Mouse (Mus musculus): ENCODE data around the gene Treh.

Gene Treh

GRCm38 (mm10) chr9:44709600-44709999 is 36.6 kb downstream of the Treh start:
- in situ Hi-C loops (cut with MboI; ENCODE audit: low pct_unique_long_range_greater_than_20kb in 1 of 2, low sequenced_read_pairs in 2 of 2, unreplicated experiment in 1 of 2): no loop called here

GRCm38 (mm10) chr9:44710213-44710612 is 37.2 kb downstream of the Treh start:
- in situ Hi-C loops (cut with MboI; ENCODE audit: low pct_unique_long_range_greater_than_20kb in 1 of 2, low sequenced_read_pairs in 2 of 2, unreplicated experiment in 1 of 2): no loop called here

- in situ Hi-C loops (cut with MboI; ENCODE audit: low pct_unique_long_range_greater_than_20kb in 1 of 2, low sequenced_read_pairs in 2 of 2, unreplicated experiment in 1 of 2): no loop called here
These were observed 38.6 kb downstream of the Treh start for GRCm38 (mm10) chr9:44711602-44712001.

GRCm38 (mm10) chr9:44713080-44713479 is 40.0 kb downstream of the Treh start:
- in situ Hi-C loops (cut with MboI; ENCODE audit: low pct_unique_long_range_greater_than_20kb in 1 of 2, low sequenced_read_pairs in 2 of 2, unreplicated experiment in 1 of 2): no loop called here

GRCm38 (mm10) chr9:44713574-44713973 is 40.5 kb downstream of the Treh start:
- in situ Hi-C loops (cut with MboI; ENCODE audit: low pct_unique_long_range_greater_than_20kb in 1 of 2, low sequenced_read_pairs in 2 of 2, unreplicated experiment in 1 of 2): no loop called here

GRCm38 (mm10) chr9:44715109-44715508 is 42.1 kb downstream of the Treh start:
- in situ Hi-C loops (cut with MboI; ENCODE audit: low pct_unique_long_range_greater_than_20kb in 1 of 2, low sequenced_read_pairs in 2 of 2, unreplicated experiment in 1 of 2): no loop called here

- in situ Hi-C loops (cut with MboI; ENCODE audit: low pct_unique_long_range_greater_than_20kb in 1 of 2, low sequenced_read_pairs in 2 of 2, unreplicated experiment in 1 of 2): no loop called here
These were observed 42.8 kb downstream of the Treh start for GRCm38 (mm10) chr9:44715705-44716362.

GRCm38 (mm10) chr9:44716997-44717821 is 44.2 kb downstream of the Treh start:
- in situ Hi-C loops (cut with MboI; ENCODE audit: low pct_unique_long_range_greater_than_20kb in 1 of 2, low sequenced_read_pairs in 2 of 2, unreplicated experiment in 1 of 2): no loop called here

GRCm38 (mm10) chr9:44717822-44718242 is 44.8 kb downstream of the Treh start:
- in situ Hi-C loops (cut with MboI; ENCODE audit: low pct_unique_long_range_greater_than_20kb in 1 of 2, low sequenced_read_pairs in 2 of 2, unreplicated experiment in 1 of 2): no loop called here

GRCm38 (mm10) chr9:44718937-44719631 is 46.1 kb downstream of the Treh start:
- in situ Hi-C loops (cut with MboI; ENCODE audit: low pct_unique_long_range_greater_than_20kb in 1 of 2, low sequenced_read_pairs in 2 of 2, unreplicated experiment in 1 of 2): no loop called here

- in situ Hi-C loops (cut with MboI; ENCODE audit: low pct_unique_long_range_greater_than_20kb in 1 of 2, low sequenced_read_pairs in 2 of 2, unreplicated experiment in 1 of 2): no loop called here
These were observed 46.8 kb downstream of the Treh start for GRCm38 (mm10) chr9:44719632-44720357.

GRCm38 (mm10) chr9:44720358-44721153 is 47.5 kb downstream of the Treh start:
- in situ Hi-C loops (cut with MboI; ENCODE audit: low pct_unique_long_range_greater_than_20kb in 1 of 2, low sequenced_read_pairs in 2 of 2, unreplicated experiment in 1 of 2): no loop called here

- in situ Hi-C loops (cut with MboI; ENCODE audit: low pct_unique_long_range_greater_than_20kb in 1 of 2, low sequenced_read_pairs in 2 of 2, unreplicated experiment in 1 of 2): no loop called here
These were observed 48.3 kb downstream of the Treh start for GRCm38 (mm10) chr9:44721154-44721876.

- in situ Hi-C loops (cut with MboI; ENCODE audit: low pct_unique_long_range_greater_than_20kb in 1 of 2, low sequenced_read_pairs in 2 of 2, unreplicated experiment in 1 of 2): no loop called here
These were observed 48.8 kb downstream of the Treh start for GRCm38 (mm10) chr9:44721877-44722186.

- in situ Hi-C loops (cut with MboI; ENCODE audit: low pct_unique_long_range_greater_than_20kb in 1 of 2, low sequenced_read_pairs in 2 of 2, unreplicated experiment in 1 of 2): no loop called here
These were observed 49.5 kb downstream of the Treh start for GRCm38 (mm10) chr9:44722575-44722974.

- in situ Hi-C loops (cut with MboI; ENCODE audit: low pct_unique_long_range_greater_than_20kb in 1 of 2, low sequenced_read_pairs in 2 of 2, unreplicated experiment in 1 of 2): no loop called here
These were observed 50.0 kb downstream of the Treh start for GRCm38 (mm10) chr9:44723008-44723407.

GRCm38 (mm10) chr9:44723521-44724041 is 50.5 kb downstream of the Treh start:
- in situ Hi-C loops (cut with MboI; ENCODE audit: low pct_unique_long_range_greater_than_20kb in 1 of 2, low sequenced_read_pairs in 2 of 2, unreplicated experiment in 1 of 2): no loop called here

All from mouse embryonic stem cell (cell line).